Mouse (Mus musculus): ENCODE measurements at regions not wholly inside any gene's neighbourhood (a gene's known extent, or its start where the extent isn't known, plus 50 kb on each side); places are given as distances from the start of the nearest gene placed in this dataset.
"Not testable (repeated sequence)": the region's sequence is repeated elsewhere in the genome, so short reads cannot be mapped to it uniquely, and the experiment has no call there.

DNA sequence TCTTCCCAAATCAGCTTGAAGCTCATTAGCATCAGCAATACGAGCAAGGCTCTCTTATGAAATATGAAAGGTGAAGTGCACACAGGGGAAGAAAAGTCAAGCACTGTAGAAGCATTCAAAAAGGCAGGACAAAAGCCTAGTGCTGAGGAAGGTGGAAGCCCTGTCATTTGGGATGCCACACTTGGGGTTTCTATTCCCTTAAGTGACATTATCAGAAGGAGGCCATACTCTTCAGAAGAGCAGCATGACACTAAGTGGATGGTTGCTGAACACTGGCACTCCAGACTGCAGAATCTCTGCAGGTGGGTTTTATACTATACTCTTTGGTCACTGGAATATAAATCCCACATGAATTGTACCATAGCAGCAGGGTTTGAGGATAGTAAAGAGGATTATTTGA lies 120.4 kb upstream of the Pcsk1 start:
- no peak for DNase-seq (ENCODE audit: low spot score)

DNA sequence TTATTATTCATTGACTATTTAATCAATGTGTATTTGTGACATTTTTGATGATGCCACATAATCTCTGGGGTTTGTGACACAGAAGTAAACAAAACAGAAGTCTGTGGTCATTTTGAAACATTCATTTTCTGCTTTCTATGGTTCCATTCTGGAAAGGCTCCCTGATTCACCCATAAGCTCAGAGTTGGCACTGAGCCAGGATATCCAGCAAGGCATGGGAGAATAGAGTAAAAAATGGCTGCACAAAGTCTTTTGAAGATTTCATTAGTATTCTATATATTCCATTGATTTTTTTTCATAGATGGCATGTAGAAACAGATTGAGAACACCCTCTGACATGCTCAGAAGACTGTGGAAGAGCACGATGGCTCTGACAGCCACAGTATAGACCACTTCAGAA lies 133.8 kb upstream of the Pcsk1 start:
- DNase-seq (ENCODE audit: low spot score), result no peak

DNA sequence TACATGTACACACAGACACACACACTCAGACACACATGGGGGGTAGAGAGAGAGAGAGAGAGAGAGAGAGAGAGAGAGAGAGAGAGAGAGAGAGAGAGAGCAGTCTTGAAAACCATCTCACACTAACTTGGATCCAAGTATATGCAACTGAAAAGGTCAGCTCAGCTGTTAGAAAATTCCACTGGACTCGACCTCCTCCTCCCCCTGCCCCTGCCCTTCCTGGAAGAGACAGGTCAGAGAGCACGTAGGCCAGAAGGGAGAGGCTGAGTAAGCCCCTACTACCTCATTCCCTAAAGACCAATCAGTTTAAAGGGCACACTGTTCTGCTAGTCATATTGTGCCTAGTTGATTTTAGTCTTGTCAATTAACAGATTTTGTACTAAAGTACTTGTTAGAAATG lies 105.0 kb upstream of the Cast start:
- DNase-seq (ENCODE audit: low spot score), result not testable (repeated sequence)

DNA sequence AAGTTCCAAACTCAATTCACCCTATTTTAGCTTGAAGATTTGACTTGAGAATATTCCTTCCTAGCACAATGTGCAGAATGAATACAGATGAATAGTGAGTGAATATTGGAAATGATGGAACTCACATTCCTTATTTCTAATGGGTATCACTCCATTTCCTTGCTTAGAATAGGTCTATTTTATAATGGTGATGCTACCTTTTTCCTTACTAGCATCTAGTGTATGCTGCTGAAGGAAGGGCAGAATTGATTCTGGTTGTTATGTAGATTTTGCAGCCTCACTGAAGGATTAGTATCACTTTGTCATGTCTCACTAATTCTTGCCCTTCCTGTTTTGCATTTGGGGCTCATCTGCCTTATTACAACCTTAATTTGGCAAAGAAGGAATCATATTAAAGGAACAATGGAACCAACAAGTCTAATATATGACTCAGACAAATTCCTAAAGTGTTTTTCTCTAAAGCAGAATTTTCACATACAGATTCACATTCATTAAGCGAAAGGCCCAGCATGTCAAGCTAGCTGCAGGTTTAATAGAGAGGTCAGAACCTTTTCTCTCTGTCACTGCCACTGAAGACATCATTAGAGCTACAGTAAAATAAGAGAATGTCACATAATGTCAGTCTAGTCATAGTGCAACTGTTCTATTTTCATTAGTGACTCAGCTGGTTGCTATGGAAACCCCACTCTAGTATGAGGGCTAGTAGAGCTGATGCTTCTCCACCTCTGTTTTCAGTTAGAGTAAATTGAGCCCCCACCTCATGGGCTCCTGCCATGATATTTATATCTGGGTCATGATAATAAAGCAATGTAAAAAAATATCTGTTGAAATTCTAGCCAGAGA lies 94.8 kb upstream of the Cast start:
- no peak for DNase-seq (ENCODE audit: low spot score)

DNA sequence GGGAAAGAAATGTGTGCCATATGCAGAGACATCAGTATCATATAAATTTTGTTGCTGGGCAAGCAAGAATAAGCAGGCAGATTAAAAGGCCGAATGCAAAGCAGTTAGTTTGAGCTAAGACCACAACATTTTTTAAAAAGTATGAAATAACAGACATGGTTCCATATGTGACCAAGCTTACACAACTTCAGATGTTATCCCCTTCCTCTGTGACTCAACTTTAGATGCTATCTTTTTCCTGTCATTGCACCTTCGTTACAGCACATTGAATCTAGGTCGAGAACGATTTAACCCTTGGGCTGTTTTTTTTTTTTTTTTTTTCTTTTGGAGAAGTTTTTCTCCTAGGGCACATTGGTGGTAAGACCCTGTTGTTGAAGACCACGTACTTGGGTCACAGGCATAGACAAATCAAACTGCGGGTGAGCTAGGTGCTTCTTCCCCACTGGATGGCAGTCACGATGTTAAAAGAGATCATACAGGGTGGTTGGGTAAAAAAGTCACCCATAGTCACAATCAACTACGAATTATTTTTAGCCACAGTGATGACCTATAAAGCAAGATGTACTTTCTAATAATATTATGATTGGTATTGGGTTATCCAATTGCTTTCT lies 81.4 kb upstream of the Cast start:
- DNase-seq (ENCODE audit: low spot score), result peak; percentile 3

DNA sequence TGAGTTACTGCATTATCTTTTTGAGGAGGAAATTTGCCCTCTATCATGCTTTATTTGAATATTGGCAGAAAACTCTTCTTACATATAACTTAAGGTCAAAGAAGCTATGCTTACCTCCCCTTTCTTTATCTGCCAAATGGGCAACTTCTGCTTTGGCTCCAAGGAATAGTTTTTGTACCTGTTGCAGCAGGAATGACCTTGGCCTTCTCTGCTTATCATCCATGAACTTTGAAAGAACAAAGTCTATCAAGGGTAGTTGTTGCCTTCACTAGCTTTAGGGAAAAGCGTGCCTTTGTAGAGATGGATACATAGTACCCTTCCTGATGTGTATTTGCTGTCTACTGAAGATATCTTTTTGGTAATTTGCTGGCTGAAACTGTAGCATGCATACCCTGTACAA lies 59.1 kb upstream of the Cast start:
- DNase-seq (ENCODE audit: low spot score), result no peak

DNA sequence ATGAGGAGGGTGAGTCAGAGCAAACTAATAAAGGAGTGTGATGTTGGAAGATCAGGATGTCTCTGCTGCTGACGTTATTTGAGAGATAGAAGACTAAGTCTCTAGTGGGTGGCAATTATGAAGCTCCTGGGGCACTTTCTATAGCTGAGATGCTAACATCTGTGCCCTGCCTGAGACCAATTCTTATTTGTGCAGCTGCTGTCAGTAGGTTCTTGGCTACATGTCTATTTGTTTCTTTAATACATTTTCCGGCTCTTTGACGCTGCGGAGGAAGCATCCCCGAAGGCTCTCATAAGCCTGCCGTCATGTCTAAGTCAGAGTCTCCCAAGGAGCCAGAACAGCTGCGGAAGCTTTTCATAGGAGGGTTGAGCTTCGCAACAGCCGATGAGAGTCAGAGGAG lies 55.4 kb upstream of the Cast start:
- no peak for DNase-seq (ENCODE audit: low spot score)

DNA sequence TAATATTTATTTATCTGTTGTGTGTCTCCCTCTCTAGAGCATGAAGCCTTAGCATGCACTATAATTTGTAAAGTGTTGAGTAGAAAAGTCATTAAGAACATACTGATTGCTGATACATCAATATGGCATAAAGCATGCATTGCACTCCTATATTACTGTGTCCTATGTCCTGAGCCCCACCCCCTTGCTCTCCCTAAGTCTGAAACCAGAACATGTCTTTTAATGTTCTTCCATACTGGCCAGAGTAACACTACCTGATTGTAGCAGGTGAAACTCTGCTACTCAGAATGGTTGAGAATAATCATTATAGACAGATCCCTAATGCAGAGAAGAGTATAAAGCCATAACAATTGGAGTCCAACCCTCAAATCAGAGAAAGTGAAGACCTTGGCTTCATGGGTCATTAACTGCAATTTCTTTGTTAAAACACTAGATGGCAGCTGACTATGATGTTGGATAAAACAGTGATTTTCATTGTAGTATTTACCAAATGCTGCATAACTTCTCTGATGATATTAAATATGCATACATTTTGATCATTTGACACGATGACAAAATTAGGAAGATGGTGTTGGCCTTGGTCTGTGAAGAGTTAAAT lies 52.9 kb upstream of the Cast start:
- DNase-seq (ENCODE audit: low spot score), result no peak
